Mouse (Mus musculus) erythroid progenitor cell, adult 5-6 weeks (primary cell): ENCODE results near the gene RPS10-NUDT3. TPM values are rescaled to one million over a fixed set of nuclear protein-coding genes. Genes with fewer than 3 reads are reported as not detected.

Experiments
- ATAC-seq: replicated peaks from 2 replicates; pipeline ENCODE4 v1.8.0; 2016; ENCODE audit warnings: moderate number of reproducible peaks, mild to moderate bottlenecking, moderate TSS enrichment, inconsistent platforms; ENCODE audit not compliant: poor library complexity, low FRiP score, severe bottlenecking
- total RNA-seq, 2 experiments: library from RNA; stranded (forward) in 1 of 2; stranded (reverse) in 1 of 2; fragments of 150-400 nt in 1 of 2; fragments of 186-747, 209-891 nt in 1 of 2; gene quantifications; 2 replicates each; pipeline versions ENCODE4 v1.2.3 to v1.2.4; 2015 to 2017; ENCODE audit warnings: low replicate concordance in 2 of 2

Gene RPS10-NUDT3
- total RNA-seq, 2 experiments from 2014 or later, result not detected

GRCm38 (mm10) chr17:27557927-27558661 lies 76.9 kb downstream of the RPS10-NUDT3 start:
- ATAC-seq, result no peak

- no peak for ATAC-seq
These were observed 77.7 kb downstream of the RPS10-NUDT3 start for GRCm38 (mm10) chr17:27557181-27557926.

GRCm38 (mm10) chr17:27556315-27557011 lies 78.6 kb downstream of the RPS10-NUDT3 start, which contains the start of gene Hmga1:
Gene Hmga1 (plus strand): TSS chr17:27556497.
- ATAC-seq, result peak; percentile 81

GRCm38 (mm10) chr17:27555512-27556172 lies 79.4 kb downstream of the RPS10-NUDT3 start:
- peak; percentile 75 for ATAC-seq

GRCm38 (mm10) chr17:27555075-27555511 lies 79.9 kb downstream of the RPS10-NUDT3 start:
- ATAC-seq, result no peak

GRCm38 (mm10) chr17:27554062-27554960 lies 80.7 kb downstream of the RPS10-NUDT3 start:
- no peak for ATAC-seq

DNA sequence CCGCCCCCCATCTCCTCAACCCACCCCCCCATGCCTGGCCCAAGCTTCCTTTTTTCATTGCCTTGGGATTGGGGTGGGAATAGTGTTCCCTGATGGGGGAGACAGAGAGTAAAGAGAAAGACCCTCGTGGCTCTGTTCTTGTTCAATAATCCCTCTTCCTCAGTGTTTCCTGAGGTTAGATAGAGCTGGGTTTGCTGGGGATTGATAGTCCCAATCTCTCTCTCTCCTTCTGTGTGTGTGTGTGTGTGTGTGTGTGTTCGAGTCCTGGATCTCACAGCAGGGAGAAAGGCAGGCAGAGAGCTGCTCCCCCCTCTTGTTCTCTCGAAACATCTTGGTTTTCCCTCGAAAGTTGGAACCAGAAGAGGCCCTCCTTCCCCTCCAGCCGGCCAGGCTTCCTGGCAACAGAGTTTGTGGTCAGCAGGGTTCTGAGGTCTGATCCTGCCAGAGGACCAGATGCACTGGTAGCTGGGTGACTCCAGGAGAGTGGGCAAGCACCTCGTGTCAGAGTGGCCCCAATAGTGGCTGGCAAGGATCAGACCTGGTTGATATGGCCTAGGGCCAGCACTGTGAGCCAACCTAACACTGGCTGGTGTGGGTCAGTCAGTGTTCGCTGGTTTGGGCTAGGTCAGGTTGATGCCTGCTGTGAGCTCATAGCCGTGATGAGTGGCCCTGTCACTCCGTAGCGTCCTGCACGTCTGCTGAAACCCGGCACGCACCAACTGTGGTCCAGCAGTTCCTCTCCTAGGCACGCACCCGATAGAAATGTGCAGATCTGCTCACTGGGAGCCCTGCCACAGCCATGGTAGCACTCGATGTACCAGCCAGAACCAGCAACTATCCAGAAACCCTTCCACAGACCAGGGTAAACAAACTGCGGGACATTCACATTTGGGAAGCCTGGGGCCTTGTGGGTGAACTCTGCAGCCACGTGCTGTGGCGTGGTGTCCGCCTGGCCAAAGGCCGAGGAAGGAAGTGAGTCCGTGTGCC lies 82.5 kb downstream of the RPS10-NUDT3 start:
- ATAC-seq, result no peak

GRCm38 (mm10) chr17:27551393-27551940 lies 83.6 kb downstream of the RPS10-NUDT3 start:
- no peak for ATAC-seq

DNA sequence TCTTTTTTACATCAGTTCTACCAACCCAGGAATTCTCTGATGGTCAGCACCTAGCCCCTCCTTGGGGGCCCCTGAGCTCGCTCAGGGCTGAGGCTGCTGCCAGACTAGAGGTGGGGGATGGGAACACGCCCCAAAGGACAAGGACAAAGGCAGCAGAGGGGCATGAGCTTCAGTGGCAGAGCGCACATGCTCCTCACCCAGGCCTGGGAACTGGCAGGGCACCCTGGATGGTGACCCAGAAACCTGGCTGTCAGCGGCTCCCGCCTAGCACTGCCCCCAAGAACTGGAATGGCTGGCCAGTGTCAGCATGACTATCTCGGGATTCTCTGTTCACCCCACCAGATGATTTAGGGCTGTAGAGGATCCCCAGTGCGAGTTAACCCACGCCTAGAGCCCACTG lies 85.8 kb downstream of the RPS10-NUDT3 start:
- no peak for ATAC-seq

DNA sequence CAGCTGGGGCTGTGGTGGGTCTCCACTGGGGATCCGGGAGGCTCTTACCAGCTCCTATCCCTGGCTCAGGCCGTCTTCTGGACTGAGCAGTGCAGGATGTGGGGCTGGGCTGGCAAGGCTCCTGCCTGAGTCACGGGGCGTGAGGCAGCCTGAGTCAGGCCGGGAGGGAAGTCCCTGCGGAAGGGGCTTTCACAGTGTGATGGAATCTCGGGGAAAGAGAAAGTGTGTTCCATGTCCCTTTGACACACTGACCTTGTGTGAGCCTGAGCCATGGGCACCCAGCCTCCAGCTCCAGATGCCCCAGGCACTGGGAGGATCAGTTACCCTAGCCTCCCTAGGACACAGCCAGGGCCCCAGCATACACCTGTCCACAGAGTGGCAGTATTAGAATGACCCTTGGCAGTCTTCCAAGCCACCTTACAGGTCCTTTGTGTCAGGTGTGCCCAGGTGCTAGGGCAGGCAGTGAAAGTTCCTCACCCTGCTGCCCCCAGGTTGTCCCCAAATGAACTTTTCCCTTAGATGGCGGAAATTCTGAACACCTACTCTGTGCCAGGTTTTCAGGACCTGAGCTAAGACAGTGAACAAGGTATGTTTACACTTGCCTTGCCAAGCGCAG lies 87.7 kb downstream of the RPS10-NUDT3 start:
- no peak for ATAC-seq

DNA sequence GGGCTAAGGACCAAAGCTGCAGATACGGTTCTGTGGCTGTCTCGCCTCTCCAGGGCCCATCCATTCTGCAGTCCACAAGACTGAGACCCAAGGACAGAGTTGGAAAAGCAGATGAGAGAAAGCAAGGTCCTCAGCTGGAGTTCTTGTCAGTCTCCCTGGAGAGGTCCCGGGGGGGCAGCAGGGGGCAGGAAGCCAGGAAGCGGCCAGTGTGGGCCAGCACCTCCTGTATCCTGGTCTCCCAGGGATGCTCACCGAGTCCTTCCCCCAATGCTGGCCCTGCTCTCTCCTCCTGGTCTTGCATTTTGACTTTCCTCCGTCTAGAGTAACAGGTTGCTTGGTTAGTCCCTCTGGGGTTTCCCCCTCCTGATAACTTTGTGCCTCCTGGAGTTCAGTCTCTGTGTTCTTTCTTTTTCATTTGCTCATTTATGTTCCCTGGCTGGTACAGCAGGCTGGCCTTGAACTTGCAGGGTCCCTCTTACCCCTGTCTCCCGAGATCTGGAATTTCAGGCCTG lies 88.4 kb downstream of the RPS10-NUDT3 start:
- no peak for ATAC-seq

DNA sequence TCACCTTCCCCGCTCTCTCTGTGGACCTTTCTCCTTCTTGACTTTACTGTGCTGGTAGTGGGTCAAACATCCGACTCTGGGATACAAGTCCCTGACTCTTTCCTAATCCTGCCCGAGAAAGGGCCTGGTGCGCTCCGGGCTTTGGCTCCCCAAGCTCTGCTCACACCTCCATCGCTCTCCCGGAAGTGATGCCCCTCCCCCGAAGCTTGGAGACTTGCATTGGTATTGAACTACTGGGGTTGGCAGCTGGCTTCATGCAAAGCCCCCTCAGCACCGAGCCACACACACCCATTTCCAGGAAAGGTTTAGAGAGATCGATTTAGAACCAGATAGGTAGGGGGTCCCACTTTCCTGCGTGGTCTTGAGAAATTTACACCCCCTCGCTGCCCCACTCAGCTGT lies 89.0 kb downstream of the RPS10-NUDT3 start:
- ATAC-seq, result no peak

GRCm38 (mm10) chr17:27544551-27544950 lies 90.5 kb downstream of the RPS10-NUDT3 start:
- ATAC-seq, result no peak

- no peak for ATAC-seq
These were observed 93.0 kb downstream of the RPS10-NUDT3 start for GRCm38 (mm10) chr17:27541984-27542383.

DNA sequence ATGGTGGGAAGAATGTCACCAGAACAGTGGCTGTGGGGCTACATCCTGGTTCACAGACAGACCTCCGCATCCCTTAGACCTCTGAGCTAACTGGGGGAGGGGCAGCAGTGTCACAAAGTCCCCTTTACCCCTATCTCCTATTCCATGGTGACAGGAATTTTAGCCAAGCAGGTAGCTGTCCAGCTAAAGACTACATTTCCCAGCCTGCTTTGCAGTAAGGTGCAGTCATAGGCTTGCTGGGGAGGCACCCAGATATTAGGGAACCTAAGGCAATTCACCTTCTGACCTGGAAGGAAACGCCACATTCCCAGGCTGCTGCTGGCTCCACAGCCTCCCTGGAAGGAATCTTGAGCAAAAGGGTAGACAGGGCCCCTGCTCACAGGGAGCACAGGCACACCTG lies 93.8 kb downstream of the RPS10-NUDT3 start:
- ATAC-seq, result no peak

DNA sequence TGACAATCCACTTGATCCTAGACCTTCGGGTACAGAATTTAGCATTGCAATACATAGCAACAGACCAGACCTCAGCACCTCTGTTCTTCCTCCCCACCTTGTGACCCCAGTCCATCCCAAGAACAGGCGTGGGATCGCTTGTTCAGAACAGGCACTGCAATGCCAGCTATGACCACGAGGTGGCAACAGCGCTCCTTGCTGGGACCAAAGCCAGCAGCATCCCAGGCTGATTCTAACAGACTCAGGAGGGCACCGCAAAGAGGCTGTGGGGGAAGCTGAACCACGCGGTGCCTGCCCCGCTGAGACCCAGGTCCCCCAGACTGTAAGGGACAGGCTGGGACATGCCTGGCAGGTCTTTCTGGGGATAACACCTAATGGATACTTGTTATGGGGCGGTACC lies 100.3 kb downstream of the RPS10-NUDT3 start:
- peak; percentile 85 for ATAC-seq

- ATAC-seq, result no peak
These were observed 101.7 kb downstream of the RPS10-NUDT3 start for GRCm38 (mm10) chr17:27533354-27533753.
